Mouse (Mus musculus): ENCODE results near the gene Tmem88. TPM values are rescaled to one million over a fixed set of nuclear protein-coding genes. Genes with fewer than 3 reads are reported as not detected.

Gene Tmem88
- polyA plus RNA-seq, 1 experiment from 2014 or later, result 23.4 TPM

DNA sequence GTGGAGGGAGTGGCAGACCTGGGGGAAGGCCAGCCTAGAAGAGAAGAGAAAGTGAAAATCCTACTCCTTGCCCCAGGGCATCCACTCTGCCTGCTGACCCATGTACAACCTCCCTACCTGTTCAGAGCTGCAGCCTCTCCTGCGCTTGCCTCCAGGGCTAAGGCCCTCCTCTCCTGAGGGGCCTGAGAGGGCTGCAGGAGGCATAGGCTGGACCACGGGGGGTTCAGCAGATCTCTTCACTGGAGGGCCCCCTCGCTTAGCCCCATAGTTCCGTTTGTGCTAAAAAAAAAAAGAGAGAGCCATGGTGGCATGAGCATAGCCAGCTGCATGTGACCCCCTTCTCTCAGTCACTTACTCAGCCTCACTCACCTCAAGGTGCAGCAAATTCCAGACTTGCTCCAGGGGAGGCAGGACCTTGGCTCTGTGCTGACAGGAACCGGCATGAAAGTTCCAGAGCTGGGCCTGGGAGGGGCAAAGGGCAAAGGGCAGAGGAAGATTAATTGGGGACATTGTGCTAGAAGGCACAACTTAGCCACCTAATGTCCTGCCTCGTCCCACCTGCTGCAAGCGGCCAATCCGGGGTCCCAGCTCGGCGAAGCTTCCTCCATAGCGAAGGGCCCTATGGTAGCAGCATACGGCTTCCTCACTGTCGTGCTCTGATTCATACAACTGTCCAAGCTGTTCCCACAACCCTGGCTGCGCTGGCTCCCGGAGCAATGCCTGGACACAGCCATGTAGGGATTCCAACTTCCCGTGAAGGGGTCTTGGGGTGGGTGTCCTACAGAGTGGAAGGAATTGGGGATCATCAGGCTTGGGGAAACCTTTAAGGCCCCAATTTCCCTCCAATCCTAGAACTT, 9.1 kb upstream of the Tmem88 start:
- 88% methylated on average over 16 of the region's 16 CpGs for WGBS
- H3K36me3 ChIP-seq (replicated peaks), result peaks cover 71% of the 10 kb centered on the region
- peaks cover 53% of the 10 kb centered on the region for H3K4me1 ChIP-seq
- no peaks in the 10 kb centered on the region for H3K9me3 ChIP-seq
- H3K27me3 ChIP-seq (ENCODE audit: poor library complexity, severe bottlenecking), result no peaks in the 10 kb centered on the region
- no peak for DNase-seq (ENCODE audit: extremely low spot score, low spot score)
- peak overlapping the region; percentile 79; the same call in 1 of the 2 replicates for H3K4me3 ChIP-seq
- no peak overlapping the region; the same call in none of the 2 replicates for H3K27ac ChIP-seq

- H3K27me3 ChIP-seq (ENCODE audit: poor library complexity, severe bottlenecking), result peaks cover 8% of the 10 kb centered on the region; the same call in 1 of the 2 replicates
- peak overlapping the region; percentile 10 for H3K4me3 ChIP-seq
- peaks cover 71% of the 10 kb centered on the region for H3K36me3 ChIP-seq (replicated peaks)
- peaks cover 51% of the 10 kb centered on the region for H3K4me1 ChIP-seq
- DNase-seq (ENCODE audit: extremely low spot score, low spot score), result no peak
- no peaks in the 10 kb centered on the region for H3K9me3 ChIP-seq
- 89% methylated on average over 19 of the region's 19 CpGs for WGBS
- H3K27ac ChIP-seq, result no peak overlapping the region
Measured at GRCm38 (mm10) chr11:69406282-69406681, 8.2 kb upstream of the Tmem88 start.

DNA sequence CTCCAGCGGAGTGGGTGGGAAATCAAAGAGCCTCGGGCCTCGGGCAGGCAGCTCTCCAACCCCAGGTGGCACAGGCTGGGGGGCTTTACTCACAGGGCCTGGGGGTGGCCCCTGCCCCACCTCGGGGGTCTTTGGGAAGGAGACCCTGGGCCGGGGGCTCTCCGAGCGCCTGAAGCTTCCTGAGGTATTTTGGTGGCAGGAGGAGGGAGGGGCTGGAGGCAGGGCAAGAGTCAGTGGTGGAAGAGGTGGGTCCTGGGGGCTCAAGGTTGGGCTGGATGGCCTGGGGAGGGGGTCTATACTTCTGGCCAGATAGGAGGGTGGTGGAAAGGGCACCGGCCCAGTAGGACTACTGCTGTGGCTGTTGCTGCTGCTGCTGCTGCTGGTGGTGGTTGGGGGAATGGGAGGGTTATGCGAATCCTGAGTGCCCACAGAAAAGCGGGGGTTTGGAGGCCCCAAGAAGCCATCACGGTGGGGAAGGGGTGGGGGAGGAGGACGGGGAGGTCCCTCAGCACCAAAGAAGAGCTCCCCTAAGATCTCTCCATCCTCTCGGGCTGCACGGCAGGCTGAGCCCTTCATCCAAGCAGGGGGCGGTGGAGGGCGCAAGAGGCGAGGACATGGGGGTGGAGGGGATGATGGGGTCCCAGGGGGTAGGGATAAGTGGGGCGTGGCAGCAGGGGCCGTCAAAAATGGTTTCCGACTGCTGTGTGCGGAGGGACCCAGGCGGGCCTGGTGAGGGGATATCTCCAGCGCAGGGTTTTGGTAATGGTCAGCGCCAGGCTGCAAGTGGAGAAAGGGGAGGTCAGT, 7.6 kb upstream of the Tmem88 start:
- Histone ChIP-seq H3K36me3 (replicated peaks) (peaks cover 77% of the 10 kb centered on the region), H3K4me3 (peak overlapping the region; percentile 18), H3K27me3 (ENCODE audit: poor library complexity, severe bottlenecking) (peaks cover 14% of the 10 kb centered on the region), H3K27ac (0 out of 2 replicates have a peak overlapping the region, but pooled peaks have one; percentile 4), H3K9me3 (no peaks in the 10 kb centered on the region), H3K4me1 (peaks cover 51% of the 10 kb centered on the region)
- 89% methylated on average over 24 of the region's 24 CpGs for WGBS
- DNase-seq (ENCODE audit: extremely low spot score, low spot score), result no peak

DNA sequence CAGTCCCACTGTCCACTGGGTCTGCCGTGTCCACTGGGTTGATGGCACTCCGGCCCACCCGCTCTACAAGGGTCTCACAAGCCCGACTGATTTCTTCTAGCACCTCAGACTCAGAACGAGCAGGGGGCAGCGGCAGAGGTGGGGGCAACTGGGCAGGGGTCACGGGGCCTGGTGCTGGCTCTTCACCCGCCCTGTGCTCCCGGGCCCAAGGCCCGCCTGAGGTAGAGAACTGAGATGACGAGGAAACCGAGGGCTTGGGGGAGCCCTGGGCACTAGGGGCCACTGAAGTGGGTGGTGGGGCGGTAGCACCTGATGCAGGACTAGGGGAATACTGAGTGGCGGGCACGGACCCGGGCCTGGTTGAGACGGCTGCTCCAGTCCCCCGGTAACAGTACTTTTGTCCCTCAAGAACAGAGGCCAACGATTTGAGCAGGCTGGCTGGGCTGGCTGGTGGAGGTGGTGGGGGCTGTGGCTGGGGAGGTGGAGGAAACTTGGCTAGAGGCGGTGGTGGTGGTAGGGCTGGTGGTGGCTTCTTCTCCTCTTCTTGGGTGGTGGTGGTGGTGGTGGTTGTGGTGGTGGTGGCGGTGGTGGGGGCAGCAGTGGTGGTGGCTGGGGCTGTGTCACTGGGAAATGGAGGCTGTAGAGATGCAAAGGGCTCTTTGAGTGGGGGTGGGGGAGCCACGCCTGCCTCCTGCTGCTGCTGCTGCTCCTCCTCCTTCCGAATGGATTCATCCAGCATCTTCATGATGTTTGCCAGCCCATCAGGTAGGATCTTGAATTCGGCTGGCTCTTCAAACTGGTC, 6.8 kb upstream of the Tmem88 start:
- H3K9me3 ChIP-seq, result no peaks in the 10 kb centered on the region
- peaks cover 22% of the 10 kb centered on the region for H3K27me3 ChIP-seq (ENCODE audit: poor library complexity, severe bottlenecking)
- H3K4me1 ChIP-seq, result peaks cover 51% of the 10 kb centered on the region
- peaks cover 85% of the 10 kb centered on the region for H3K36me3 ChIP-seq (replicated peaks)
- 93% methylated on average over 24 of the region's 24 CpGs for WGBS
- no peak for DNase-seq (ENCODE audit: extremely low spot score, low spot score)
- 0 out of 2 replicates have a peak overlapping the region, but pooled peaks have one; percentile 4 for H3K27ac ChIP-seq
- H3K4me3 ChIP-seq, result peak overlapping the region; percentile 18

- DNase-seq (ENCODE audit: extremely low spot score, low spot score), result no peak
Measured at GRCm38 (mm10) chr11:69403691-69404594, 5.9 kb upstream of the Tmem88 start.

GRCm38 (mm10) chr11:69401987-69402386, 4.0 kb upstream of the Tmem88 start:
- no peak for DNase-seq (ENCODE audit: extremely low spot score, low spot score)

More at GRCm38 (mm10) chr11:69403691-69404594, 5.9 kb upstream of the Tmem88 start:
- Histone ChIP-seq H3K9me3 (no peaks in the 10 kb centered on the region), H3K4me1 (peaks cover 52% of the 10 kb centered on the region), H3K4me3 (peak overlapping the region; percentile 18; the same call in 1 of the 2 replicates), H3K27me3 (ENCODE audit: poor library complexity, severe bottlenecking) (peaks cover 28% of the 10 kb centered on the region), H3K27ac (no peak overlapping the region), H3K36me3 (replicated peaks) (peaks cover 91% of the 10 kb centered on the region)
- WGBS, result 94% methylated on average over 36 of the region's 38 CpGs

DNA sequence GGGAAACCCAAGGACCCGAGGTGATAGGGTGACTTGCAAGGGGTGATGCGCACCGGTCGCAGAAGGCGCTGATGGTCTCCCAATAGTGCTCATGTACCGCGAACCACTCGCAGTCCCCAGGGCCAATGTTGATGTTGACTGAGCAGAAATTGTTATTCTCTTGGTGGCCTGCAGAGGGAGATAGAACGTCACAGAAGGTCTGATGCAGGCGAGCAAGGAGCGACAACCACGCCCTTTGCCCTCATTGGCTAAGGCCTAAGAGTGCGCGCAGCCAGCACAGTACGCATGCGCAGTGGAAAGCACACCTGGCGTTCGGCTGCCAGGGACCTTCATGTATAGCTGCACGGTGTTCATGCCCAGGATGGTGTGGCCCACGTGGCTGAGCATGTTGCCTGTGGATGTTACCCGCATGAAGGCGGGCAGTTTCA, 3.2 kb upstream of the Tmem88 start:
- H3K4me3 ChIP-seq, result peak overlapping the region; percentile 21
- H3K36me3 ChIP-seq (replicated peaks), result peaks cover 70% of the 10 kb centered on the region
- no peaks in the 10 kb centered on the region for H3K9me3 ChIP-seq
- H3K4me1 ChIP-seq, result peaks cover 57% of the 10 kb centered on the region
- peak overlapping the region; percentile 31; the same call in 1 of the 2 replicates for H3K27ac ChIP-seq
- H3K27me3 ChIP-seq (ENCODE audit: poor library complexity, severe bottlenecking), result peaks cover 28% of the 10 kb centered on the region
- 19% methylated on average over 22 of the region's 22 CpGs for WGBS
- DNase-seq (ENCODE audit: extremely low spot score, low spot score), result peak; percentile 84

More at GRCm38 (mm10) chr11:69401987-69402386, 4.0 kb upstream of the Tmem88 start:
- Histone ChIP-seq H3K36me3 (replicated peaks) (peaks cover 78% of the 10 kb centered on the region), H3K4me1 (peaks cover 52% of the 10 kb centered on the region), H3K27ac (no peak overlapping the region), H3K9me3 (no peaks in the 10 kb centered on the region), H3K4me3 (peak overlapping the region; percentile 21; the same call in 1 of the 2 replicates), H3K27me3 (ENCODE audit: poor library complexity, severe bottlenecking) (peaks cover 28% of the 10 kb centered on the region)
- WGBS, result 86% methylated on average over 12 of the region's 12 CpGs

GRCm38 (mm10) chr11:69400083-69400850, 2.2 kb upstream of the Tmem88 start:
- Histone ChIP-seq H3K4me3 (peak overlapping the region; percentile 73), H3K4me1 (peaks cover 60% of the 10 kb centered on the region)

DNA sequence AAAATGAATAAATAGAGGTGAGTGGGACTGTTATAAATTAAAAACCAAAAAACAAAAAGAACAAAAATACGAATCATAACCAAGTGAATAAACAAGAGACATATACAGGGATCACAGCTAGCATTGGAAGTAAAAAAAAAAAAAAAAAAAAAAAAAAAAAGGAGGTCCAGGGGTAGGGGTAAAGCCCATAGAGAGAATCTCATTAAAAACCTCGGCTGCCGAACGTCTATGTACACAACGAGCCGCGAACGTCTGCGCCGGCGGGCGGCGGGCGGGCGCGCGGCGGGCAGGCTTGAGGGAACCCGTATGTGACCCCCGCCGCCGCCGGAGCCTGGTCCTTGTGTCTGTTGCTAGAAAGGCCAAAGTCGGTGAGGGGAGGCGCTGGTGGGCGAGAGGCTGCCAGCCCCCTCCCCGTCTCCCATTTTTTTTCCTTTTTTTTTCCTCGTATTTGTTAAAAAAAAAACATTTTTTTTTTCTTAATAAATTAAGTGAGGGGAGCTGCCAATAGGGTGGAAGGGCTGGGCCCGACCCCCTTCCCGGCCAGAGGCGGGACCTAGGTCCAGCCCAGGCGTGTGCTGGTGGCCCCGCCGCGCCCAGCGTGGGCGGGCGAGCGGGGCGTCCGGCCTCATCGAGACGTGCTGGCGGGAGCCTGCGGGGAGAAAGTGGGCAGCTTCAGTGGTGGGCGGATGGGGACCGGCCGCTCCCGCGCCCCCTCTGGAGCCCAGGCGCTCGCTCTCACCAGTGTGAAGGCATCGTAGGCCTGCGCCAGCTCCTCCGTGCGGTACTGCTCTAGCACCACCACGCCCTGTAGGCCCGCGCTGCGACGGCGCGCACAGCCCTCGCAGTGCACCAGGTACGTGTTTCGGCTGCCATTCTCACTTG, 1.4 kb upstream of the Tmem88 start:
- H3K4me3 ChIP-seq, result peak overlapping the region; percentile 73
- peaks cover 28% of the 10 kb centered on the region for H3K27me3 ChIP-seq (ENCODE audit: poor library complexity, severe bottlenecking)
- H3K4me1 ChIP-seq, result peaks cover 62% of the 10 kb centered on the region
- H3K27ac ChIP-seq, result peak overlapping the region; percentile 75
- WGBS, result 8% methylated on average over 66 of the region's 66 CpGs
- DNase-seq (ENCODE audit: extremely low spot score, low spot score), result peak; percentile 44
- H3K36me3 ChIP-seq (replicated peaks), result peaks cover 52% of the 10 kb centered on the region
- no peaks in the 10 kb centered on the region for H3K9me3 ChIP-seq

More at GRCm38 (mm10) chr11:69400083-69400850, 2.2 kb upstream of the Tmem88 start:
- peaks cover 60% of the 10 kb centered on the region for H3K36me3 ChIP-seq (replicated peaks)
- peak overlapping the region; percentile 75 for H3K27ac ChIP-seq
- peak; percentile 44 for DNase-seq (ENCODE audit: extremely low spot score, low spot score)
- H3K9me3 ChIP-seq, result no peaks in the 10 kb centered on the region
- 75% methylated on average over 25 of the region's 25 CpGs for WGBS
- peaks cover 28% of the 10 kb centered on the region for H3K27me3 ChIP-seq (ENCODE audit: poor library complexity, severe bottlenecking)
